Mouse (Mus musculus) ES-E14 (cell line): ENCODE measurements around the gene St8sia1. TPM values are rescaled to one million over a fixed set of nuclear protein-coding genes. Genes with fewer than 3 reads are reported as not detected.

Source experiments
- DNase-seq: peaks from one replicate; pipeline ENCODE4 v3.0.0-alpha.2; 2013; ENCODE audit warnings: low read depth, low spot score
- H3K27ac ChIP-seq: 2 replicates; pipeline ENCODE4 v1.5.1; 2012; ENCODE audit warnings: low read depth, mild to moderate bottlenecking, low read length, moderate library complexity, mixed read lengths; ENCODE audit not compliant: poor library complexity, insufficient read depth, severe bottlenecking
- H3K36me3 ChIP-seq: 2 replicates; pipeline ENCODE4 v1.6.1; 2012; ENCODE audit warnings: mild to moderate bottlenecking, low read length, moderate library complexity, mixed read lengths; ENCODE audit not compliant: control insufficient read depth, poor library complexity, insufficient read depth, severe bottlenecking
- H3K4me1 ChIP-seq, 2 experiments: fragments of 150-350 bp in 1 of 2; sonication (generic) in 1 of 2; 2 replicates each; pipeline ENCODE4 v1.6.1; 2012; ENCODE audit warnings: low read length in 2 of 2, mild to moderate bottlenecking in 1 of 2, mixed read lengths in 1 of 2; ENCODE audit not compliant: control insufficient read depth in 2 of 2, insufficient read depth in 2 of 2, poor library complexity in 1 of 2
- H3K4me3 ChIP-seq, 2 experiments: fragments of 150-350 bp in 1 of 2; sonication (generic) in 1 of 2; 2 replicates each; pipeline ENCODE4 v1.5.1; 2012; ENCODE audit warnings: low read length in 2 of 2, low read depth in 1 of 2, mild to moderate bottlenecking in 1 of 2, mixed read lengths in 1 of 2; ENCODE audit not compliant: insufficient read depth in 1 of 2, poor library complexity in 1 of 2, severe bottlenecking in 1 of 2
- H3K9ac ChIP-seq: 2 replicates; pipeline ENCODE4 v1.6.1; 2012; ENCODE audit warnings: low read depth, mild to moderate bottlenecking, low read length, mixed read lengths; ENCODE audit not compliant: poor library complexity, insufficient read depth, severe bottlenecking
- H3K9me3 ChIP-seq: fragments of 150-350 bp; sonication (generic); 2 replicates; pipeline ENCODE4 v1.6.1; 2012; ENCODE audit warnings: low read depth, mild to moderate bottlenecking, low read length; ENCODE audit not compliant: control insufficient read depth, insufficient read depth
- CHD2 ChIP-seq: IDR thresholded peaks from 2 replicates; pipeline ENCODE4 v1.6.1; 2014; ENCODE audit warnings: mild to moderate bottlenecking, low read depth, low read length, inconsistent platforms
- HCFC1 ChIP-seq: IDR thresholded peaks from 2 replicates; pipeline ENCODE4 v1.6.1; 2012; ENCODE audit warnings: low read length, inconsistent platforms, borderline replicate concordance; ENCODE audit not compliant: insufficient read depth
- MAFK ChIP-seq: IDR thresholded peaks from 2 replicates; pipeline ENCODE4 v1.6.1; 2014; ENCODE audit warnings: mild to moderate bottlenecking, low read depth, low read length, inconsistent platforms; ENCODE audit not compliant: insufficient read depth
- ZC3H11A ChIP-seq: IDR thresholded peaks from 2 replicates; pipeline ENCODE4 v1.6.1; 2012; ENCODE audit warnings: low read depth, mild to moderate bottlenecking, inconsistent platforms, low read length, borderline replicate concordance
- ZNF384 ChIP-seq: IDR thresholded peaks from 2 replicates; pipeline ENCODE4 v1.6.1; 2012; ENCODE audit warnings: low read depth, low read length, inconsistent platforms
- in situ Hi-C, 2 experiments: fragments of 600-800 bp; cut with MboI; formaldehyde crosslinking; loops; one replicate each; pipeline ENCODE4 v1.15.1; 2025; ENCODE audit warnings: low sequenced_read_pairs in 2 of 2, inconsistent platforms in 1 of 2; ENCODE audit not compliant: unreplicated experiment in 2 of 2
- total RNA-seq: library from RNA; depleted of rRNA; stranded (reverse); fragments of 300-350 nt; gene quantifications from 2 replicates; pipeline ENCODE4 v1.2.3, GENCODE M21; 2012

Gene St8sia1
- total RNA-seq, 1 experiment, result 8.2 TPM

DNA sequence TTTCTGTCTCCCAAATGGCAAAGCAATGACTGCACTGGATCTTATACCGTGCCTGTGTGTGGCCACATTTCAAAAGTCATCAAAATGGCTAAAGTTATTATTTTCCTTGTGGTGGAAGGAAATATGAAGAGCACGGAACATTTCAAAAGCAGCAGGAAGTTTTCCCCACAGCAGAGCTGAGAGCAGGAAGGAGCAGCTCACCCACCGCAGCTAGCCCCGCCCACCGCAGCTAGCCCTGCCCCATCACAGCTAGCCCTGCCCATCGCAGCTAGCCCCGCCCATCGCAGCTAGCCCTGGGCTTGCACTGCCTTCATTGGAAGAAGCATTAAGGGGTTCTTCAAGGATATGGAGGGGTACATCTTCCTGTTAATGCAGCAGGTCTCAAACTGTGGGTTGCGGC lies 80.1 kb downstream of the St8sia1 start:
- Histone ChIP-seq H3K27ac (no peak overlapping the region), H3K36me3 (peaks cover 2% of the 10 kb centered on the region; the same call in 1 of the 2 replicates), H3K4me3 (no peak overlapping the region), H3K4me1 (peaks cover 5 to 21% of the 10 kb centered on the region in 2 experiments), H3K9ac (no peak overlapping the region), H3K9me3 (no peaks in the 10 kb centered on the region)
- no peak for TF ChIP-seq ZC3H11A
- TF ChIP-seq HCFC1, result no peak
- TF ChIP-seq ZNF384, result no peak
- TF ChIP-seq MAFK, result no peak
- TF ChIP-seq CHD2, result no peak
- in situ Hi-C loops, result no loop called here
- DNase-seq, result peak; percentile 51

GRCm38 (mm10) chr6:142880849-142881470 lies 83.3 kb downstream of the St8sia1 start:
- Histone ChIP-seq H3K4me3 (no peak overlapping the region), H3K4me1 (peaks cover 4 to 20% of the 10 kb centered on the region in 2 experiments), H3K9ac (no peak overlapping the region), H3K36me3 (peaks cover 2% of the 10 kb centered on the region; the same call in 1 of the 2 replicates), H3K27ac (no peak overlapping the region), H3K9me3 (no peaks in the 10 kb centered on the region)
- in situ Hi-C loops, result no loop called here
- TF ChIP-seq CHD2, result no peak
- no peak for TF ChIP-seq MAFK
- no peak for TF ChIP-seq ZNF384
- TF ChIP-seq HCFC1, result no peak
- no peak for TF ChIP-seq ZC3H11A
- no peak for DNase-seq

DNA sequence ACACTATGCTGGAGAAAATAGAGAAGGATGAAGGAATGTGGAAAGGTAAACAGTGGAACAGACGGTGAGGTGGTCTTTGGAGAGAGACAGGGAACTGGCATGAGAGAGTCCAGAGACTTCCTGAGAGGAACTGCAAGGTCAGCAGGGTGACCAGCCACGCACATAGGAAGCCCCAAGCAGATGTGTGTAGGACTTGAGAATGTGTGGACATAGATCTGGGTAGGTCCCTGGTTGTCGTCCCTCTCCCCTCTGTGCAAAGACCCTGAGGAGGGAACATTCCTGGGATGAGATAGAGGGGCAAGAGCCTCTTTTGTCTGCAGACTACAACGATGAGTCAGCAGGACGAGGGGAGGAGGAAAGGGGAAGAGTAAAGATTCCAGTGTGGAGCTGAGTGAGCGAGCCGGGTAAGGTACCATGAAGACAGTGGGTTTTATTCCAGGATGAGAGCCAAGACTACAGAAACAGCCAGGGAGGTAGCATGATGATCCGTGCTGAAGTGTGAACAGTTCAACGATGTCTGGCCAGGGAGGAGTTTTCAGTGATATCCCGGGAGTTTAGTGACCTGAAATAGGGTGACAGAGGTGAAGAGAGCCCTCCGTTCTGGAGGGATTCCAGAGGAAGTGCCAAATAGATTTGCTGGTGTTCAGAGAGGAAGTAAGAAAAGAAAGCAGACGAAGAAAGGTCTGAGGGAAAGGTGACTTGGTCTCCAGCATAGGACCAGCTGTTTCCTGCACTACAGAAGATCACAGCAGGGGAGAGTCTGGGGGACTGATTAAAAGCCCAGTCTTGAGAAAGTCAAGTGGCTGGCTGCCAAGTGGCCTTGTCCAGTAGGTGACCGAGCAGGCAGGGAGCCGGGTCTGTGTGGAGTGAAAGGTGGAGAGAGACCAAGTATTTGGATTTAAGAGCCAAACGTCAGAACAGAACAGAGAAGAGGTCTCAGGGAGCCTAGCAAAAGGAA lies 85.2 kb downstream of the St8sia1 start:
- in situ Hi-C loops, result no loop called here

GRCm38 (mm10) chr6:142877221-142877620 lies 87.0 kb downstream of the St8sia1 start:
- no peak overlapping the region for H3K27ac ChIP-seq
- in situ Hi-C loops, result no loop called here

More for the DNA sequence above, 85.2 kb downstream of the St8sia1 start:
- no peaks in the 10 kb centered on the region for H3K36me3 ChIP-seq
- H3K27ac ChIP-seq, result no peak overlapping the region
- DNase-seq, result no peak
- TF ChIP-seq CHD2 (no peak), ZNF384 (no peak), ZC3H11A (no peak), MAFK (peak; percentile 90), HCFC1 (no peak)
- H3K9me3 ChIP-seq, result no peaks in the 10 kb centered on the region
- H3K4me3 ChIP-seq, result no peak overlapping the region
- H3K9ac ChIP-seq, result no peak overlapping the region
- H3K4me1 ChIP-seq, result peaks cover 2 to 20% of the 10 kb centered on the region in 2 experiments; a peak in 3 of 4 replicates

More at GRCm38 (mm10) chr6:142877221-142877620, 87.0 kb downstream of the St8sia1 start:
- DNase-seq, result no peak
- Histone ChIP-seq H3K9me3 (no peaks in the 10 kb centered on the region), H3K36me3 (no peaks in the 10 kb centered on the region), H3K4me1 (peaks cover 0 to 20% of the 10 kb centered on the region in 2 experiments; a peak in 2 of 4 replicates), H3K4me3 (no peak overlapping the region), H3K9ac (no peak overlapping the region)
- TF ChIP-seq MAFK (no peak), HCFC1 (no peak), CHD2 (no peak), ZNF384 (no peak), ZC3H11A (no peak)
